Mouse (Mus musculus) lung, postnatal 36 days (tissue): ENCODE data around the gene Plxnb2.

Experiments
- DNase-seq: peaks from one replicate; pipeline ENCODE4 v3.0.0; 2022; ENCODE audit warnings: mixed read lengths

Plxnb2 gene

GRCm38 (mm10) chr15:89180571-89181229 lies at the start of gene Plxnb2:
TSS of gene Plxnb2 (minus strand) at chr15:89180788.
- peak; percentile 83 for DNase-seq

- no peak for DNase-seq
Observed at GRCm38 (mm10) chr15:89215611-89216233, 35.1 kb upstream of the Plxnb2 start.

GRCm38 (mm10) chr15:89214953-89215352 lies 34.4 kb upstream of the Plxnb2 start:
- DNase-seq: no peak

- DNase-seq: no peak
Observed at GRCm38 (mm10) chr15:89213517-89213916, 32.9 kb upstream of the Plxnb2 start.

- no peak for DNase-seq
Observed at GRCm38 (mm10) chr15:89212495-89212894, 31.9 kb upstream of the Plxnb2 start.

- peak; percentile 34 for DNase-seq
Observed at GRCm38 (mm10) chr15:89211716-89212461, 31.3 kb upstream of the Plxnb2 start.

- DNase-seq: peak; percentile 80
Observed at GRCm38 (mm10) chr15:89210915-89211715, 30.5 kb upstream of the Plxnb2 start, which contains the start of gene Ppp6r2. TSS of gene Ppp6r2 (plus strand) at chr15:89211553.

- peak; percentile 95 for DNase-seq
Observed at GRCm38 (mm10) chr15:89209886-89210761, 29.5 kb upstream of the Plxnb2 start.

GRCm38 (mm10) chr15:89207457-89207856 lies 26.9 kb upstream of the Plxnb2 start:
- no peak for DNase-seq

- DNase-seq: no peak
Observed at GRCm38 (mm10) chr15:89197056-89197455, 16.5 kb upstream of the Plxnb2 start.

GRCm38 (mm10) chr15:89196313-89196706 lies 15.7 kb upstream of the Plxnb2 start, which contains the start of gene Dennd6b:
TSS of gene Dennd6b (minus strand) at chr15:89196496.
- peak; percentile 99 for DNase-seq

- DNase-seq: peak; percentile 95
Observed at GRCm38 (mm10) chr15:89195690-89196312, 15.2 kb upstream of the Plxnb2 start.

GRCm38 (mm10) chr15:89195261-89195681 lies 14.7 kb upstream of the Plxnb2 start:
- no peak for DNase-seq

- DNase-seq: no peak
Observed at GRCm38 (mm10) chr15:89184937-89185227, 4.3 kb upstream of the Plxnb2 start.

GRCm38 (mm10) chr15:89184141-89184936 lies 3.8 kb upstream of the Plxnb2 start:
- DNase-seq: no peak

- DNase-seq: no peak
Observed at GRCm38 (mm10) chr15:89182842-89183241, 2.3 kb upstream of the Plxnb2 start.

- peak; percentile 50 for DNase-seq
Observed at GRCm38 (mm10) chr15:89182328-89182741, 1.7 kb upstream of the Plxnb2 start.

- DNase-seq: no peak
Observed at GRCm38 (mm10) chr15:89181561-89182270, 1.1 kb upstream of the Plxnb2 start.

GRCm38 (mm10) chr15:89180081-89180541 lies 477 bp downstream of the Plxnb2 start:
- DNase-seq: peak; percentile 40

GRCm38 (mm10) chr15:89179630-89179964 lies 991 bp downstream of the Plxnb2 start:
- DNase-seq: no peak
